Mouse (Mus musculus): ENCODE results near the gene Alb. TPM values are rescaled to one million over a fixed set of nuclear protein-coding genes. Genes with fewer than 3 reads are reported as not detected.

Gene Alb
- polyA plus RNA-seq, 1 experiment, result 12.4 TPM

DNA sequence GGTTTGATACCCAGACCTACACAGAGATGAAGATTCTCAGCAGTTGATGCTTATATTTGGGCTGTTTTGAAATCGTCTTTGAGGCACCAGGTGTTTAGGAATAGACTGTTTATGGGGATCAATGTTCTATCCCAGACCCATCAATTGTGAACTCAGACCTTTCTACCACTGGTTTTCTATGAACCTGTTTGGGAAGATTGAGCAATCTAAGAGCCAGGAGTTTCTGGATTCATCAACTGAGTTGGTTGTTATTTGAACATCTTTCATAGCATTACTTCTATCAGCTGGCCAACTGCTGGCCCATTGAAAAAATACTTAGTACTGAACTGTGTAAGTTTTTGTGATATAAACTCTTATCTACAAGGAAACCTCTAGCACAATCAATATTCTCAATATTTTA, 3.5 kb upstream of the Alb start:
- 84% methylated on average over 1 of the region's 1 CpGs for WGBS
- Histone ChIP-seq H3K4me1 (ENCODE audit: control insufficient read depth, insufficient read depth, low read length) (no peaks in the 10 kb centered on the region), H3K4me3 (replicated peaks; ENCODE audit: extremely low read depth, low read depth, low read length) (no peak overlapping the region)
- no peak for DNase-seq
- no peak for TF ChIP-seq CTCF (IDR thresholded peaks at IDR 0.05; ENCODE audit: insufficient read depth, low read length)
- no peak for TF ChIP-seq POLR2A (IDR thresholded peaks at IDR 0.05; ENCODE audit: borderline replicate concordance, extremely low read depth, low read depth, low read length)

DNA sequence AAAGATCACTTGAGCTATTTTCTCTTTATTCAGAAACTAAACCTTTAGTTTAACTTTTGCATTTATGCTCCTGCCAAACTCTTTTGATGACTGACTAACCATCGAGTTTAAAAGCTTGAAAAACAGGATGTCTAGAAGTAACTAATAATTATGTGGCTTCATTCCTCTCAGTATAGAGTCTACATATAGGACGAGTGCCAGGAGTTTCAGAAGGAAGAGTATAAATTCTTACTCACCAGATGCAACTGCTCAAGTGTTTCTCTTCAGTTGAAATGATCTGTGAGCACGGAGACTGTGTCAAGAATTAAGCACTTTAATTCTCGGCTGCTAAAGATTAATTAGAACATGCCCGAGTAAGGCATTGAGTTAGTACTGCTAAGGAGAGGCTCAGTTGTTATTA, 2.0 kb upstream of the Alb start:
- H3K4me3 ChIP-seq (replicated peaks; ENCODE audit: extremely low read depth, low read depth, low read length), result no peak overlapping the region
- DNase-seq, result no peak
- TF ChIP-seq CTCF (IDR thresholded peaks at IDR 0.05; ENCODE audit: insufficient read depth, low read length) (no peak), POLR2A (IDR thresholded peaks at IDR 0.05; ENCODE audit: borderline replicate concordance, extremely low read depth, low read depth, low read length) (no peak)
- WGBS, result 42% methylated on average over 5 of the region's 5 CpGs
- H3K4me1 ChIP-seq (ENCODE audit: control insufficient read depth, insufficient read depth, low read length), result no peaks in the 10 kb centered on the region

DNA sequence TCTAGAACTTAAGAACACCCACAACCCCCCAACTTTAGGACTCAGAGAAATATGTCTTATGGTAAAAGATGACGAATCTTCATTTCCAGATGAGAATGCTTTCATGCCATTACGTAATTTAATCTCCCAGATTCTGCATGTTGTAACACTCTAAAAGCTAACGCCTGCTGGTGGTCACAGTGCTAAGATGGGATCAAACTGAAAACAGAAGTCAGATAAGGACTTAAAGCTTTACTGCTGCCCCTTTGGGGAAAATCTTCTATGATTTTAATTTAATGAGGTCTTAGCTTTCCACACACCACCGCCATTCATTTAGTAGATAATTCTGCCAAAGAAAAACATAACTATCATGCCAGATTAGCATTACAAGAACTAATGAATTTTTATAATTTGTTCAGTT, 6.1 kb downstream of the Alb start:
- no peak for TF ChIP-seq POLR2A (IDR thresholded peaks at IDR 0.05; ENCODE audit: borderline replicate concordance, extremely low read depth, low read depth, low read length)
- no peak for TF ChIP-seq CTCF (IDR thresholded peaks at IDR 0.05; ENCODE audit: insufficient read depth, low read length)
- H3K4me1 ChIP-seq (ENCODE audit: control insufficient read depth, insufficient read depth, low read length), result no peaks in the 10 kb centered on the region
- no peak overlapping the region for H3K4me3 ChIP-seq (replicated peaks; ENCODE audit: extremely low read depth, low read depth, low read length)
- DNase-seq, result no peak
- WGBS, result 62% methylated on average over 4 of the region's 4 CpGs

DNA sequence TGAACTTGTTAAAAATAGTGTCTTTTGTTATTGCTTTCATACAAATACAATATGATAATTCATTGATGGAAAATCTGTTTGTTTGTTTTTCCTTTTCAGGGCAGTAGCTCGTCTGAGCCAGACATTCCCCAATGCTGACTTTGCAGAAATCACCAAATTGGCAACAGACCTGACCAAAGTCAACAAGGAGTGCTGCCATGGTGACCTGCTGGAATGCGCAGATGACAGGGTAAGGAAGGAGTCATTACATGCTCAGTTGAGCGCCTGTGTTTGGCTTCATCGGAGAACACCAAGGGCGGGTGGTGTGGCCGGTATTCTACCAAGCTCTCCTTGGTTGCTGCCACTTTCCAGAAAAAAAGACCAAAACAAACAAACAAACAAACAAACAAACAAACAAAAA, 6.5 kb downstream of the Alb start:
- no peak for DNase-seq
- no peak overlapping the region for H3K4me3 ChIP-seq (replicated peaks; ENCODE audit: extremely low read depth, low read depth, low read length)
- WGBS, result 51% methylated on average over 6 of the region's 6 CpGs

GRCm38 (mm10) chr5:90470836-90471235, 10.1 kb downstream of the Alb start:
- TF ChIP-seq POLR2A (IDR thresholded peaks at IDR 0.05; ENCODE audit: borderline replicate concordance, extremely low read depth, low read depth, low read length), result no peak
- no peak for TF ChIP-seq CTCF (IDR thresholded peaks at IDR 0.05; ENCODE audit: insufficient read depth, low read length)
- 66% methylated on average over 3 of the region's 3 CpGs for WGBS

More for the DNA sequence above, 6.5 kb downstream of the Alb start:
- TF ChIP-seq CTCF (IDR thresholded peaks at IDR 0.05; ENCODE audit: insufficient read depth, low read length) (no peak), POLR2A (IDR thresholded peaks at IDR 0.05; ENCODE audit: borderline replicate concordance, extremely low read depth, low read depth, low read length) (no peak)
- H3K4me1 ChIP-seq (ENCODE audit: control insufficient read depth, insufficient read depth, low read length), result no peaks in the 10 kb centered on the region

GRCm38 (mm10) chr5:90473902-90474301, 13.2 kb downstream of the Alb start:
- WGBS, result 87% methylated on average over 4 of the region's 4 CpGs
- H3K4me3 ChIP-seq (replicated peaks; ENCODE audit: extremely low read depth, low read depth, low read length), result no peak overlapping the region
- DNase-seq, result no peak
- TF ChIP-seq CTCF (IDR thresholded peaks at IDR 0.05; ENCODE audit: insufficient read depth, low read length) (no peak), POLR2A (IDR thresholded peaks at IDR 0.05; ENCODE audit: borderline replicate concordance, extremely low read depth, low read depth, low read length) (no peak)
- no peaks in the 10 kb centered on the region for H3K4me1 ChIP-seq (ENCODE audit: control insufficient read depth, insufficient read depth, low read length)

More at GRCm38 (mm10) chr5:90470836-90471235, 10.1 kb downstream of the Alb start:
- Histone ChIP-seq H3K4me3 (replicated peaks; ENCODE audit: extremely low read depth, low read depth, low read length) (no peak overlapping the region), H3K4me1 (ENCODE audit: control insufficient read depth, insufficient read depth, low read length) (no peaks in the 10 kb centered on the region)
- no peak for DNase-seq

GRCm38 (mm10) chr5:90474369-90474768, 13.7 kb downstream of the Alb start:
- TF ChIP-seq CTCF (IDR thresholded peaks at IDR 0.05; ENCODE audit: insufficient read depth, low read length), result no peak
- TF ChIP-seq POLR2A (IDR thresholded peaks at IDR 0.05; ENCODE audit: borderline replicate concordance, extremely low read depth, low read depth, low read length), result no peak
- H3K4me3 ChIP-seq (replicated peaks; ENCODE audit: extremely low read depth, low read depth, low read length), result no peak overlapping the region
- H3K4me1 ChIP-seq (ENCODE audit: control insufficient read depth, insufficient read depth, low read length), result no peaks in the 10 kb centered on the region
- DNase-seq, result no peak
- 86% methylated on average over 5 of the region's 5 CpGs for WGBS

GRCm38 (mm10) chr5:90476741-90477140, 16.0 kb downstream of the Alb start:
- TF ChIP-seq POLR2A (IDR thresholded peaks at IDR 0.05; ENCODE audit: borderline replicate concordance, extremely low read depth, low read depth, low read length), result no peak
- WGBS, result 78% methylated on average over 3 of the region's 3 CpGs
- Histone ChIP-seq H3K4me1 (ENCODE audit: control insufficient read depth, insufficient read depth, low read length) (no peaks in the 10 kb centered on the region), H3K4me3 (replicated peaks; ENCODE audit: extremely low read depth, low read depth, low read length) (no peak overlapping the region)
- no peak for DNase-seq

DNA sequence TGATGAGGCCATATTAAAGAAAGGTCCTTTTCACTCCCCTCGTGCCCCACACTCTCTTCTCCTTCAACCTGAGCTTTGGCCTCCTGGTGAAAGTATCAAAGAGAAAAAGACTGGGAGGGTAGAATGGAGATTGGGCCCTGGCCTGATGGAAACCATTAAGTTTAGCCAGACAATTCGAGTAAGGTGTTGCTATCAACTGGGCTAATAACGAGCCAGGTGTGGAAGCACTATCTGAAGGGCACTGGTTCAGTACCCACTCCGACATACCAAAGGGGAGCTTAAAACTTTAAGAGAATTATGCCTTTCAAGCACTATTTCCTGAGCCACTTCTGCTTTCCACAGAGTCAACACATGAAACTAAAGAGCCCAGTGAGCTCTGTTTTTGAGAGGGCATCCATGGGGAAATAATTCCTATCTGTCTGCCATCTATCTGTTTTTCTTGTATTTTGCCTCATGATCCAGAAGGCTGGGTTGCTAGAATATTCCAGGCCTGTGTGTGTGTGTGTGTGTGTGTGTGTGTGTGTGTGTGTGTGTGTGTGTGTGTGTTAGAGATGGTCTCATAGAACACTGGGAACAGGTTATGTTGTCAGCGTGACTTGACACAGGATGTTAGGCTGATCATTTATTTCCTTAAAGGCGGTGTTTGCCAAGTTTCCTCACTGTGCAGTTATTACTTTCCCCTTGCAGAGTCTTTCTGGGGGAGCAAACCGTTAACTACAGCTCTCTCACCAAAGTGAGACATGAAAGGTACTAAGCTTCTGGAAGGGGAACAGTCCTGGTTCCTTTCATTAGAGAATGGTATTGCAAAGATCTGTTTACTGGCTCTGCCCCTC, 16.8 kb downstream of the Alb start:
- 47% methylated on average over 7 of the region's 7 CpGs for WGBS
- DNase-seq, result no peak
- Histone ChIP-seq H3K4me1 (ENCODE audit: control insufficient read depth, insufficient read depth, low read length) (no peaks in the 10 kb centered on the region), H3K4me3 (replicated peaks; ENCODE audit: extremely low read depth, low read depth, low read length) (no peak overlapping the region)
- TF ChIP-seq CTCF (IDR thresholded peaks at IDR 0.05; ENCODE audit: insufficient read depth, low read length) (no peak), POLR2A (IDR thresholded peaks at IDR 0.05; ENCODE audit: borderline replicate concordance, extremely low read depth, low read depth, low read length) (no peak)

DNA sequence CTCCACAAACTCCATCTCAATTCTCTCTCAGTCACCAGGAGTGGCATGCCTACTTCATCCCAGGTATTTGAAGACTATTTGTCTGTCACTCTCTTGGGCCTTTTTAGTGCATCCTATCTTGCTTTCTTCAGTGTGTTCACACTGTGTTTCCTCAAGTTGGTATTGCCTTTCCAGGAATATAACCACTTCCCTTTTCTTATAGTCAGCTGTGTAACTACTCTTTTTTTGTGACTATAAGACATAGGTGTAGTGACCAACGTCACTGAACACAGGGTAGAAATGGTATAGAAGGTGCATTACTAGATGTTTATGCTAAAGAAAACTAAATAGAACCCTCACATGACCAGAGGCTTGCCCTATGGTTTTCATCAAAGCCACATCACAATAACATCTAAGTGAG, 18.2 kb downstream of the Alb start:
- 64% methylated on average over 1 of the region's 1 CpGs for WGBS
- TF ChIP-seq CTCF (IDR thresholded peaks at IDR 0.05; ENCODE audit: insufficient read depth, low read length) (no peak), POLR2A (IDR thresholded peaks at IDR 0.05; ENCODE audit: borderline replicate concordance, extremely low read depth, low read depth, low read length) (no peak)

More for the DNA sequence above, 18.2 kb downstream of the Alb start:
- H3K4me1 ChIP-seq (ENCODE audit: control insufficient read depth, insufficient read depth, low read length), result no peaks in the 10 kb centered on the region
- DNase-seq, result no peak
- H3K4me3 ChIP-seq (replicated peaks; ENCODE audit: extremely low read depth, low read depth, low read length), result no peak overlapping the region

All from lung, adult 2 months (tissue).